Mouse (Mus musculus): Measurements from ENCODE around the gene Tmem159. TPM values are rescaled to one million over a fixed set of nuclear protein-coding genes. Genes with fewer than 3 reads are reported as not detected.
A peak's percentile ranks its signal among the peaks of the same experiment; 100 is the strongest.

Tmem159 gene
- polyA plus RNA-seq (2016; fragmentation: Nextera tagmentation; extraction: Ambion mirVana) = 21.5 and 23.3 TPM in 2 replicates

DNA sequence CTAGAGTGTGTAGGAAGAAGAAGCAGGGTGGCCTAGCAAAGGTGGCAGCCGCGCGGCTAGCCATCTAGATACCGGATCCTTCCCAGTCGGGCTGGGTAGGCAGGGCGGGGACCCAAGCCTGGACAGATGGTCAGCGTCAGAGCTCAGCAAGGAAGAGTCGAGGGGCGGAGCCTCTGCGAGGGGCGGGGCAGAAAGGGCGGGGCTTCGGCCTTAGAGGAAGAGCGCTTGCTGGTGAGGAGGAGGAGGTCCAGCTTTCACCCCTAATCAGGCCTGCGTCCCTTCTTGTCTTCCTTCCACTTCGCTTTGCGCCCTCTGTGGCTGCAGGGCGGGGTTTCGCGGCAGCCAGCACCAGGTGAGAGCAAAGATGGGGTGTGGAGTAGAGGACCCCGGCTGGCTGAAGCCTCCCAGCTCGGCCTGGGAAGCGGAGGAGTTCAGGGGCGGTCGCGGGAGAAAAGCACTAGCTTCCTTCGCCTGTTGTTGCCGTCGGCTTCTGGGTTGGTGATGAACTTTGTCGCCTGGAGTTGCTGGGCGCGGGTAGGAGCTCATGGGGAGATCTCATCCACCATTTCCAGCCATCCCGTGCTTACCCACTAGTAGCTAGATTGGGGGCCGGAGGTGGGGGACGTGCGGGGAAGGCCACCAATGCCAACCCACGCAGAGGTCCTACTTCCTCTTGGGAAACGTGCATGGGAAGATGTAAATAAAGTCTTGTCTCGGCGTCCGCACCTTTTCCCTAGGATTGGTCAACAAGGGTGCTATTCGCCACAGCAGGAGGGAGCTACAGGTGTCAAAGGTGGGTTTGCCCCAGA is at the start of gene Tmem159:
TSS of gene Tmem159 (plus strand) at position 190 of the 809 bp plus-strand sequence.
- no peaks in the 10 kb centered on the region for H3K9me3 ChIP-seq
- peak; percentile 88 for ATAC-seq (ENCODE audit: insufficient number of reproducible peaks, insufficient read depth, low FRiP score, low TSS enrichment, low read depth)
- H3K4me1 ChIP-seq (replicated peaks) = 0 out of 2 replicates have a peak, but pooled peaks cover 9% of the 10 kb centered on the region
- peak within 1 kb of the TSS; percentile 66 for H3K9ac ChIP-seq (replicated peaks)
- H3K4me3 ChIP-seq (replicated peaks) = peak within 1 kb of the TSS; percentile 64
- WGBS = 1% methylated on average over 42 of the region's 42 CpGs
- no peaks in the 10 kb centered on the region; the same call in 1 of the 2 replicates for H3K27me3 ChIP-seq
- peak within 1 kb of the TSS; percentile 87 for H3K4me2 ChIP-seq
- 0 out of 2 replicates have a peak, but pooled peaks cover 3% of the 10 kb centered on the region for H3K36me3 ChIP-seq
- H3K27ac ChIP-seq = 0 out of 2 replicates have a peak within 1 kb of the TSS, but pooled peaks have one; percentile 51

DNA sequence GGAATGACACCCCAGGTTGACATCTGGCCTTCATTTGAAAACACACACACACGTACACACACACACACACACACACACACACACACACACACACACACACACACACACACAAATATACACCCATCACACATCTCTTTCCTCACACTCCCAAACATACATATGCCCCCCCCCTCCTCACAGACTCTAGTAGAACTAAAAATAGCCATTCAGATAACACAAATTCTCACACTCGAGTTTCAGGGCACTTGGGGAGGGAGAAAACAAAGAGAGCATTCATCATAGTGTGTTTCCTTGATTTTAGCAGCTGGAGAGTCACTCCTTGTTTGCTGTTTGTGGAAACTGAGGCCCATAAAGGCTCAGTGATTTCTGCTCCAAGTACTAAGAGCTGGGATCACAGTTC is 48.1 kb upstream of the Tmem159 start:
- Histone ChIP-seq H3K36me3 (no peaks in the 10 kb centered on the region), H3K27ac (no peak overlapping the region), H3K4me1 (replicated peaks) (no peaks in the 10 kb centered on the region), H3K9me3 (no peaks in the 10 kb centered on the region), H3K27me3 (no peaks in the 10 kb centered on the region), H3K4me2 (no peak overlapping the region), H3K4me3 (replicated peaks) (no peak overlapping the region), H3K9ac (replicated peaks) (no peak overlapping the region)
- ATAC-seq (ENCODE audit: insufficient number of reproducible peaks, insufficient read depth, low FRiP score, low TSS enrichment, low read depth) = no peak
- WGBS = 49% methylated on average over 2 of the region's 2 CpGs

DNA sequence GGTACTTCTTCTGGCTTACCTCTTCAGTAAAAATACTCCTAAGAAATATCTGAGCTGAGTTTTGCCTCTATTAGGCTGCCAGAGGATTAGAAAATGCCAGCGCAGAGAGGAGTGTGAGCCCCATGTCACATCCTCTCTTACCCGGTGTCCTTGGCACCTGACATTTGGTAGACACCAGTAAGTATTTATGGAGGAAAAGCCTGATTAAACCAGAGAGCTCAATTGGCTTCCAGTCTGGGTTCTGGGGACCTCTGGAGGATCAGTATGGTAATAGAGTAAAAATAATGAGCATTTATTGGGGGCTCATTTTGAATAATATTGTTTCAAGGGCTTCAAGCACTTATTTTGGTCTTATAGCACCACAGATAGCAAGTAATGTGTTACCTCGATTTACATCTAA is 46.7 kb upstream of the Tmem159 start:
- Histone ChIP-seq H3K4me3 (replicated peaks) (no peak overlapping the region), H3K27me3 (no peaks in the 10 kb centered on the region), H3K36me3 (no peaks in the 10 kb centered on the region), H3K4me2 (no peak overlapping the region), H3K27ac (no peak overlapping the region), H3K9ac (replicated peaks) (no peak overlapping the region), H3K4me1 (replicated peaks) (no peaks in the 10 kb centered on the region), H3K9me3 (no peaks in the 10 kb centered on the region)
- no peak for ATAC-seq (ENCODE audit: insufficient number of reproducible peaks, insufficient read depth, low FRiP score, low TSS enrichment, low read depth)
- WGBS = 89% methylated on average over 3 of the region's 3 CpGs

DNA sequence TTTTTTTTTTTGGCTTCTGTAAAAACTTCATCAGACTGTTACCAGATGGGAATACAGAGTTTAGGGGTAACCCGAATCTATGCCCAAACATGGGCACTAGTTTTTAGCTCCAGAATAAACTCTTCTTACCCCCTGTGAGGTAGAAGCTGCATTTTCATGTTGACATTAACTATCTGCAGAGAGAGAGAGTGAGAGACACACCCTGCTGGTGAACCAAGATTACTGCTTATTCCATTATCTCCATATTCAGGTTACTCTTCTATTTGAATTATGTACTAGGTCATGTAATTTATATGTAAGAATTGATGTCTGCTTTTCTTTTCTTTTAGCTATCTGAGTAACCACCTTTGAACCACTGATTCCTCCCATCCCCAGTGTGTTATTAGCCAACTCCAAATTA is 38.1 kb upstream of the Tmem159 start:
- no peak overlapping the region for H3K27ac ChIP-seq
- no peak overlapping the region for H3K4me2 ChIP-seq
- no peak overlapping the region for H3K9ac ChIP-seq (replicated peaks)
- H3K36me3 ChIP-seq = no peaks in the 10 kb centered on the region
- no peak for ATAC-seq (ENCODE audit: insufficient number of reproducible peaks, insufficient read depth, low FRiP score, low TSS enrichment, low read depth)
- WGBS = 83% methylated on average over 1 of the region's 1 CpGs
- H3K4me3 ChIP-seq (replicated peaks) = no peak overlapping the region
- H3K9me3 ChIP-seq = no peaks in the 10 kb centered on the region
- no peaks in the 10 kb centered on the region for H3K27me3 ChIP-seq
- no peaks in the 10 kb centered on the region for H3K4me1 ChIP-seq (replicated peaks)

GRCm38 (mm10) chr7:120068114-120068513 is 34.0 kb upstream of the Tmem159 start:
- Histone ChIP-seq H3K4me3 (replicated peaks) (no peak overlapping the region), H3K36me3 (no peaks in the 10 kb centered on the region), H3K9me3 (no peaks in the 10 kb centered on the region), H3K9ac (replicated peaks) (no peak overlapping the region), H3K27ac (no peak overlapping the region), H3K4me1 (replicated peaks) (no peaks in the 10 kb centered on the region), H3K27me3 (no peaks in the 10 kb centered on the region), H3K4me2 (no peak overlapping the region)
- no peak for ATAC-seq (ENCODE audit: insufficient number of reproducible peaks, insufficient read depth, low FRiP score, low TSS enrichment, low read depth)
- WGBS = 89% methylated on average over 3 of the region's 3 CpGs

- H3K36me3 ChIP-seq = no peaks in the 10 kb centered on the region
- H3K9me3 ChIP-seq = no peaks in the 10 kb centered on the region
- no peak overlapping the region for H3K27ac ChIP-seq
- no peak overlapping the region for H3K9ac ChIP-seq (replicated peaks)
- no peak overlapping the region for H3K4me2 ChIP-seq
- no peaks in the 10 kb centered on the region for H3K27me3 ChIP-seq
- 53% methylated on average over 3 of the region's 3 CpGs for WGBS
- no peak overlapping the region for H3K4me3 ChIP-seq (replicated peaks)
- no peaks in the 10 kb centered on the region for H3K4me1 ChIP-seq (replicated peaks)
- ATAC-seq (ENCODE audit: insufficient number of reproducible peaks, insufficient read depth, low FRiP score, low TSS enrichment, low read depth) = no peak
Measured at GRCm38 (mm10) chr7:120069164-120069563, 33.0 kb upstream of the Tmem159 start.

DNA sequence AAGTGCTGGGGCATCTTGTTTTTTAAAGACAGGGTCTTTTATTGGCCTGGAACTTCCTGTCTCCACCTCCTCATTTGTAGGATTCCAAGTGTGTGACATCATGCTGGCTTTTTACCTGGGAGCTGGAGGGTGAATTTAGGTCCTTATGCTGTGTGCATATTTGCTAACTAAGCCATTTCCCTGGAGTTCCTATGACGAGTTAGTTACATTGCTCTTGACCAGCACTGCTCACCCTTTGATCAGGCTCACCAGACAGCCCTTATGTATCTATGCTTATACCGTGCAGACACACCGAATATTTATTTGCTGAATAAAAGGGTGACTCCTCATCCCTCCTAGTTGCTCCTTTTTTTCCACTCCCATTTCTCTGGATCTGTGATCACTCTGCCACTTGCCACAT is 22.0 kb upstream of the Tmem159 start:
- Histone ChIP-seq H3K36me3 (no peaks in the 10 kb centered on the region), H3K4me3 (replicated peaks) (no peak overlapping the region), H3K27me3 (no peaks in the 10 kb centered on the region), H3K4me1 (replicated peaks) (no peaks in the 10 kb centered on the region), H3K27ac (no peak overlapping the region), H3K4me2 (no peak overlapping the region), H3K9me3 (no peaks in the 10 kb centered on the region), H3K9ac (replicated peaks) (no peak overlapping the region)
- 55% methylated on average over 3 of the region's 3 CpGs for WGBS
- no peak for ATAC-seq (ENCODE audit: insufficient number of reproducible peaks, insufficient read depth, low FRiP score, low TSS enrichment, low read depth)

DNA sequence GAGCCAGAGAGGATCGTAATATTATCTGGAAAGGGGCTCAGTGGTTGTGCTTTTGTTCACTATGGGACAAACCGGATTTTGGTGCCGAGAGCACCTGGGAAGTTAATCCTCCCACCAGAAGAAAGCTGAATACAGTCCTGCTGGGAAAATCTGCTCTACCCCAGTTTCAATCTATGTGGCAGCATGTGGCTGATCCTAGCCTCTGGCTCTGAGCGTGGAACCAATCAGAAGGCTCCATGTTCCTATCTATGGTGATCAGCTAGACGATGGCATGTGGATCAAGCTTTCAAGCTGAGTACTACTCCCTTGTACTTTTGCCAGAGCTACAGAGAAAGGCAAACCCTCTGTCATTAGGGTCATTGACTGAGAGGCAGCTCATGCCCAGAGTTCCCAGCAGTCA is 9.1 kb upstream of the Tmem159 start:
- ATAC-seq (ENCODE audit: insufficient number of reproducible peaks, insufficient read depth, low FRiP score, low TSS enrichment, low read depth) = no peak
- Histone ChIP-seq H3K9me3 (no peaks in the 10 kb centered on the region), H3K4me1 (replicated peaks) (0 out of 2 replicates have a peak, but pooled peaks cover 4% of the 10 kb centered on the region), H3K4me3 (replicated peaks) (no peak overlapping the region), H3K27me3 (no peaks in the 10 kb centered on the region), H3K36me3 (no peaks in the 10 kb centered on the region), H3K4me2 (no peak overlapping the region), H3K27ac (no peak overlapping the region), H3K9ac (replicated peaks) (no peak overlapping the region)
- 31% methylated on average over 5 of the region's 5 CpGs for WGBS

DNA sequence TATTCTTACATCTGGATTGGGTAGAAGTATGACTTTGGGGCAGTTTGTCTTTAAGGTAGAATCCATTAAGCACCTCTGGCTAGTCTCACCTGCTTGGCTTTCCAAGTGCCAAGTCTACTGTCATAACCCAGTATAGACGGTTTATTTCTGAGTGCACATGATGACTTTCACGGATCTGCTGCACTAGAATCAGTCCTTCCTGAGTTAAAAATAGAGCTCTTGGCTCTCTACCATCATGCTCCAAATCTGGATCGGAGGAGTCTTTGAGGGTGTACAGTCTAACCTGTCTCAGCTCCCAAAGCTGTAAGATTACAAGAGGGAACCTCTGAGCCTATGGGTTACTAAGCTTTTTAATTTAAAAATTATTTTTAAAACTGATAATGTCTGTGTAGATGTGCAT is 7.9 kb upstream of the Tmem159 start:
- H3K9ac ChIP-seq (replicated peaks) = no peak overlapping the region
- ATAC-seq (ENCODE audit: insufficient number of reproducible peaks, insufficient read depth, low FRiP score, low TSS enrichment, low read depth) = no peak
- H3K9me3 ChIP-seq = no peaks in the 10 kb centered on the region
- H3K4me2 ChIP-seq = no peak overlapping the region
- 88% methylated on average over 3 of the region's 3 CpGs for WGBS
- H3K4me3 ChIP-seq (replicated peaks) = no peak overlapping the region
- H3K36me3 ChIP-seq = no peaks in the 10 kb centered on the region
- H3K27me3 ChIP-seq = no peaks in the 10 kb centered on the region
- no peak overlapping the region for H3K27ac ChIP-seq
- 0 out of 2 replicates have a peak, but pooled peaks cover 4% of the 10 kb centered on the region for H3K4me1 ChIP-seq (replicated peaks)

DNA sequence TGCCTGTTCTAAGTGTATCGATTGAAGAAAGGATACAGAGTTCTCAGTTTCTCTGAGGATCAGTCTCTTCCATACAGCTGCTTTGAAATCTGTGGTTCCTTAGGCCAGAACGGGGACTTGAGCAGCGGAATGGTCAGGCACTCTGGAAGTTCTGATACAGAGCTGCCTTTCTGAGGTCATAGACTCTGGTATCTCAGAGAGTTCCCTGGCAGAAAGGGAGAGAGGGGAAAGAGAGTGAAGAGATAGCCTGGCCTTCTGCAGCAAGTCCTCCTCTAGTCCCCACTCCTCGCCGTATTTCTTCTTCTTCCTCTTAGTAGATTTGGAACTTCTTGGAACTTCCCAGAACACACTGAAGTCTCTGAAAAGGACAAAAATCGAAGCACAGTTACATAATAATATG is 7.0 kb upstream of the Tmem159 start, which contains the start of gene Dnah3:
TSS of gene Dnah3 (minus strand) at position 101 of the 400 bp plus-strand sequence.
- WGBS = 87% methylated on average over 6 of the region's 6 CpGs
- 0 out of 2 replicates have a peak, but pooled peaks cover 4% of the 10 kb centered on the region for H3K4me1 ChIP-seq (replicated peaks)
- no peaks in the 10 kb centered on the region for H3K36me3 ChIP-seq
- no peak within 1 kb of the TSS for H3K4me3 ChIP-seq (replicated peaks)
- H3K27me3 ChIP-seq = no peaks in the 10 kb centered on the region
- no peak within 1 kb of the TSS for H3K27ac ChIP-seq
- no peaks in the 10 kb centered on the region for H3K9me3 ChIP-seq
- H3K4me2 ChIP-seq = no peak within 1 kb of the TSS
- no peak within 1 kb of the TSS for H3K9ac ChIP-seq (replicated peaks)
- no peak for ATAC-seq (ENCODE audit: insufficient number of reproducible peaks, insufficient read depth, low FRiP score, low TSS enrichment, low read depth)

DNA sequence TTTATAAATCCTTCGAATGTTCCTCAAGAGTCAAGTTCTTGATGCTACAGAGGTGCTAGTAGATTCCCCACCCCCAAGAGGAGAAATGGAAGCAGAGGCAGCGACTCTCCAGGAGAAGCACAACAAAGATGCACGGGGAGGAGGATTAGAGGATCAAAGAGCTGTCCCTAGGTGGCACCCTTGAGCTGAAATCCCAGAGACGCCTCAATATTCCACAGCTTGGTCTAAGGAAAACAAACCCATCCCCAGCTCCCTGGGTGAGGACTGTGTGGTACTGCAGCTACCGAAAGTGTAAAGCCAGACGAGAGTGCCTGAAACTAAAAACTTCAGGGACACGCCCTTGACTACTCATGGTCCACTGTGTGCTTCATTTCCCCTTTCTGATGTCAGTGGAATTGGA is 4.3 kb upstream of the Tmem159 start:
- ATAC-seq (ENCODE audit: insufficient number of reproducible peaks, insufficient read depth, low FRiP score, low TSS enrichment, low read depth) = peak; percentile 23; the same call in 1 of the 2 replicates
- 8% methylated on average over 7 of the region's 7 CpGs for WGBS

More for the DNA sequence above, 4.3 kb upstream of the Tmem159 start:
- Histone ChIP-seq H3K9ac (replicated peaks) (no peak overlapping the region), H3K27me3 (no peaks in the 10 kb centered on the region), H3K4me3 (replicated peaks) (no peak overlapping the region), H3K9me3 (no peaks in the 10 kb centered on the region), H3K27ac (no peak overlapping the region), H3K36me3 (no peaks in the 10 kb centered on the region), H3K4me1 (replicated peaks) (0 out of 2 replicates have a peak, but pooled peaks cover 3% of the 10 kb centered on the region), H3K4me2 (no peak overlapping the region)

All from limb, embryonic 12.5 days (tissue).